Mouse (Mus musculus) urinary bladder, postnatal 10 days (tissue): Measurements from ENCODE around the gene Tbc1d2b.

ENCODE experiments used
- DNase-seq: peaks from one replicate; pipeline ENCODE4 v3.0.0; 2022; ENCODE audit warnings: low spot score

The Tbc1d2b gene

GRCm38 (mm10) chr9:90270193-90270943, at the start of gene Tbc1d2b:
TSS of gene Tbc1d2b (minus strand) at chr9:90270804.
- no peak for DNase-seq

DNA sequence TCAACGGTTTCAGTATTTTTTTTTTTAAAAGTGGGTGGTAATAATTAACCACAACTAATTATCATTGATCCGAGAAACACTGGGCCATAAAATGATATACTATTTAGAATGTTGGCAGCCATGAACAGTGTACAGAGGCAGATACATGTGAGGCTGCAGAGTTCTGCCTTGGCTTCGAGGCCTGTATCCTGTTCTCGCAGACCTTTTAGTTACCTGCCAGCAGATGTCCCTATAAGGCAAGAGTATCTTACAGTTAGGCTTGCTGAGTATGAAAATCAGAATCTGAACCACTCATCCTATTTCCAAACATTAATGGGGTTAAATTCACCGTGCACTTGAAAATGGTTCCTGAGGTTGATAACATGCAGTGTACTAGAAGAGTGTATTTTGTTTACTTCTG, 45.7 kb upstream of the Tbc1d2b start:
- DNase-seq = no peak

GRCm38 (mm10) chr9:90315662-90316061, 45.1 kb upstream of the Tbc1d2b start:
- DNase-seq = no peak

DNA sequence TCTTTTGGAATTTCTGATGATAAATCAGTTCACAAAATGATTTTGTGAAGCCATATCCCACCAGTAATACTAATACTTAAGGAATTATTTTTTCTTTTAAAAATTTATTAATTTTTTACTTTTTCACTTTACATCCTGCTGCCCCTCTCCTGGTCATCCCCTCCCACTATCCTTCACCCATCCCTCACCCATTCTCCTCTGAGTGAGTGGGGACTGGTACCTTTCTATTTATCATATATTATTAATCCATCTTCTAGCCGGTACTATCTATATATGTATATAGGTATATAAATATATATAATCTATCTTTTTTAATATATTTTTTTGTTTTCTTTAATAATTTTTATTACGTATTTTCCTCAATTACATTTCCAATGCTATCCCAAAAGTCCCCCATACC, 33.6 kb upstream of the Tbc1d2b start:
- DNase-seq = no peak

- no peak for DNase-seq
Measured at GRCm38 (mm10) chr9:90303101-90303835, 32.7 kb upstream of the Tbc1d2b start.

GRCm38 (mm10) chr9:90302670-90303069, 32.1 kb upstream of the Tbc1d2b start:
- no peak for DNase-seq

DNA sequence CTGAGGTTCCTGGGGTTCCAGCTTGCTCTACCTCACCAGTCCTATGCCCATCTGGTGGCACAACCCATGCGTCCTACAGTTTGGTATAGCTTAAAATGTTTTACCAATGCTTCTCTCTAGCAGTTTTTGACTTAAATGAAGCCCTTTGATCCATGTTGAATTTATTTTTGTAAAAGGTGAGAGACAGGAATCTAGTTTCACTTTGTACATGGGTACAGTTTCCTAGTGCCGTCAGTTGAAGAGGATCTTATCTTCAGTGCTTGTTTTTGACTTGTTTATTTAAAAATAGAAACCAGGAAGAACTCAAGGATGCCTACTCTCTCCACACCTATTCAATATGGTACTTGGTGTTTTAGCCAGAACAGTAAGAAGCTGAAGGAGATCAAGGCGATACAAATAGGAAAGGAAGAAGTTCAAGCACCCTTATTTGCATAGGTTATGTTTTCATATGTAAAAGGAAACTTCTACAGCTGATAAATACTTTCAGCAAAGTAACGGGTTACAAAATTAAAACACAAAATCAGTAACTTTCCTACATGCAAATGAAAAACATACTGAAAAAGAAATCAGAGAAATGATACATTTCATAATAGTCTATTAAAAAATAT, 30.6 kb upstream of the Tbc1d2b start:
- DNase-seq = no peak

DNA sequence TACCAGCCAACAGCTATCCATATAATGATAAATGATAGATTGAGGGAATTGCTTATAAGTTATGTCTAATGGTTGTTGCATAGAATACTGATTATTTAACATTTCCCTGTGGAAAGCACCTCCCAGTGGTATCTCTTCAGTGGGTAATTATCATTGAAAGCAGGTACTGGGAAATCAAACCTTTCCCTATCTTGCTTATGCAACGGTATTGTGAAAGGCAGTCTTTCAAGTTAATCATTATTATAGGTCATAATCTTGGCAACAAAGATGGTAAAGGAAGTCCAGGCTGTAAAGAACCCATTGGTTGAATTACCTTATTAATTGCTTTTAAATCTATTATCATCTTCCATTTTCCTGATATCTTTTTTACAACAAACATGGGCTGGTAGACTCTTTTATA, 27.0 kb upstream of the Tbc1d2b start:
- no peak for DNase-seq

DNA sequence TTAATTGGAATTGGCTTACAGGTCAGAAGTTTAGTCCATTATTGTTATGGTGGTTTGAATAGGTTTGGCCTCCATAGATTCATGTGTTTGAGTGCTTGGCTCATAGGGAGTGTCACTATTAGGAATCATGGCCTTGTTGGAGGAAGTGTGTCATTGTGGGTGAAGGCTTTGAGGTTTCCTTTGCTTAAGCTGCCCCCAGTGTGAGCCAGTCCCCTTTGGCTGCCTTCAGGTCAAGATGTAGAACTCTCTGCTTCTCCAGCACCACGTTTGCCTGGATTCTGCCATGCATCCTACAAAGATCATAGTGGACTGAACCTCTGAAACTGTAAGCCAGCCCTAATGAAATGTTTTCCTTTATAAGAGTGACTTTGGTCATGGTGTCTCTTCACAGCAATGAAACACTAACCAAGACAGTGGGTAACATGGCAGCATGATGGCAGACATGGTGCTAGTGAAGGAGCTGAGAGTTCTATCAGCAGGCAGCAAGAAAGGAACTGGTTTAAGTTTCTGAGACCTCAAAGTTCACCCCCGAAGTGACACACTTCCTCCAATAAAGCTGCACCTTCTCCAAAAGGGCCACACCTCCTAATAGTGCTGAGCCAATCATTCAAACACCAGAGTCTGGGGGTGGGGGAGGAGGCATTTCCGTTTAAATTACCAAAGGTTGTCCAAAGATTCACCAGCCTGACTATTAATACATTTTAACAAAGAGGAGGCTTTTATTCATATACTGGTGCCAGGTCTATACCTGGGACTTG, 23.2 kb upstream of the Tbc1d2b start:
- DNase-seq = no peak

GRCm38 (mm10) chr9:90278397-90278796, 7.8 kb upstream of the Tbc1d2b start:
- DNase-seq = no peak

GRCm38 (mm10) chr9:90277884-90278283, 7.3 kb upstream of the Tbc1d2b start:
- DNase-seq = no peak

DNA sequence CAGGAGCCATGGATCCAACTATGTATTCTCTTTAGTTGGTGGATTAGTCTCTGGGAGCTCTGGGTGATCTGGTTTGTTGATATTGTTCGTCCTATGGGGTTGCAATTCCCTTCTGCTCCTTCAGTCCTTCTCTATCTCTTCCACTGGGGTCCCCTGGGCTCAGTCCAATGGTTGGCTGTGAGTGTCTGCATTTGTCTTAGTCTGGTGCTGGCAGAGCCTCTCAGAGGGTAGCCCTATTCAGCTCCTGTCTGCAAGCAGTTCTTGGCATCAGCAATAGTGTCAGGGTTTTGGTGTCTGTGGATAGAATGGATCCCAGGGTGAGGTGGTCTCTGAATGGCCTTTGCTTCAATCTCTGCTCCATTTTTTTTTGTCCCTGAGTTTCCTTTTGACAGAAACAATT, 6.2 kb upstream of the Tbc1d2b start:
- no peak for DNase-seq

- no peak for DNase-seq
Measured at GRCm38 (mm10) chr9:90275906-90276305, 5.3 kb upstream of the Tbc1d2b start.

DNA sequence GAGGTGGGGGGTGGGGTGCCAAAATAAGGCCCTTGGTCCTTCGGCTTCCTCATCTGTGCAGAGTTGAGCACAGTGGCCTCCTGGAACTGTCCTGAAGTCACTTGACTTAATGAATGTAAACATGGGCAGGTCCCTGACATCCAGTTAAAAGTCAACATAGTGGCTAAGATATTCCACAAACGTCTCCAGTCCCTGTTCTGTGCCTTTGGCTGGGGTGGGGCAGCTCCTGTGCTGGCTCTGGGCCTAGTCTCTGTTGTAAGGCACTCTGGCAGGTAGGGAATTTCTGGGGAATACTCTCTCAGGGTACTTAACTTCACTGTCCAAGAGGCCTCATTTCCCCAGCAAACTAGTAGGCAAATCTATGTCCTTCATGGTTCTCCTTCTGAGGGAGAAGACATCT, 4.9 kb upstream of the Tbc1d2b start:
- no peak for DNase-seq

DNA sequence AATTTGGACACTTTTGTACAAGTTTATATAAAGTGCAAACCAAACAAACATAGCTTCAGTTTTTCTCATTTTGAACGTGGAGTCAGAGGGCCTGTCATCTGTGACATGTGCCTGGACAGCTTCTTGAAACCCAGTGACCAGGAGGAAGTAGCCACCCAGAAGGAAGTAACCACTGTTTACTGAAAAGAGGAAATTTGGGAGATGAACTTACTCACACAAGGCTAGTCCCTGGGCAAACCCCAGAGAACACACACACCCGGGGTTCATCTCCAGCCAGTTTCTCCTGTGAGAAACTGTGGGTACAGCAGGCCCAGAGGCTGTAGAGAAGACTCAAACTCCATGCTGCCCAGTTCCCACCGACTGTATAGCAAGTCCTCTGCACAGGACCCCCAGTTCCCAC, 3.9 kb upstream of the Tbc1d2b start:
- DNase-seq = no peak

DNA sequence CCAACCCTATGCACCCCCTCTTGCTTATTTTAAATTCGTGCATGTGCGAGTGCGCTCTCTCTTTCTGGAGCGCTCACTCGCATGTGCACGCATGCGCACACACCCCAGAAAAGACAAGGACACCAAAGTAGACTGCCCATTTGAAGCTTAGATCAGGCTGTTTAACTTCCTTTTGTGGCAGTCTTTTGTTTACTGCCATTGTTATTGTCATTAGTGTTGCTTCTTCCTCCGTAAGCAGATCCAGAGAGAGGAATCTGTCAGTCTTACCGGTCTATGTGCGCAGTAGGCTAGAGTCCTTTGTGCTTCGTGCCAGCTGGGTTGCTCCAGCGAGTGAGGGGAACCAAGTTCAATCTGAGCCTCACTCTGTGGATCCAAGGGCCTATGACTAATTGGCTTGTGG, 1.7 kb upstream of the Tbc1d2b start:
- no peak for DNase-seq

DNA sequence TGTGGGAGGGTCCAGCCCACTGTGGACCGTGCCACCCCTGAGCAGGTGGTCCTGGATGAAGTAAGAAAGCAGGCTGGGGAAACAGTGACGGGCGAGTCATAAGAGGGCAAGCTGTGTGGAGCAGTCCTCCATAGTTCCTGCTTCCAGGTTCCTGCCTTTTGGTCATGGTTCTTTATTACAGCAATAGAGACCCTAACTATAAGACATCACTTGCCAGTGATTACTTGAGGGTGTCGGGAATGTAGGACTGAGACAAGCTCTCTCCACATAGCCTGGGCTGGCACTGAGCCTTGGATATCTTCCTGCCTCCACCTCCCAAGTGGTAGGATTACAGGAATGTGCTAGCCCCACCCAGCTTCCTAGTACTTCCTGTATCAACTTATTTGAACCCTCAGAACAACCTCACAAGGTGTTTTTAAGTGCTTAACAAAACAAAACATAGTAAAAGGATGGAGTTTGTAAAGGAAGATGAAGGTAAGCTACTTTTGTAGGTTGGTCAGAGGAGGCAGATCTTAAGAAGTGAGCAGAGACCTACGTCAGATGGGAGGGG, 1.0 kb upstream of the Tbc1d2b start:
- DNase-seq = no peak

- DNase-seq = no peak
Measured at GRCm38 (mm10) chr9:90270944-90271295, 316 bp upstream of the Tbc1d2b start.

DNA sequence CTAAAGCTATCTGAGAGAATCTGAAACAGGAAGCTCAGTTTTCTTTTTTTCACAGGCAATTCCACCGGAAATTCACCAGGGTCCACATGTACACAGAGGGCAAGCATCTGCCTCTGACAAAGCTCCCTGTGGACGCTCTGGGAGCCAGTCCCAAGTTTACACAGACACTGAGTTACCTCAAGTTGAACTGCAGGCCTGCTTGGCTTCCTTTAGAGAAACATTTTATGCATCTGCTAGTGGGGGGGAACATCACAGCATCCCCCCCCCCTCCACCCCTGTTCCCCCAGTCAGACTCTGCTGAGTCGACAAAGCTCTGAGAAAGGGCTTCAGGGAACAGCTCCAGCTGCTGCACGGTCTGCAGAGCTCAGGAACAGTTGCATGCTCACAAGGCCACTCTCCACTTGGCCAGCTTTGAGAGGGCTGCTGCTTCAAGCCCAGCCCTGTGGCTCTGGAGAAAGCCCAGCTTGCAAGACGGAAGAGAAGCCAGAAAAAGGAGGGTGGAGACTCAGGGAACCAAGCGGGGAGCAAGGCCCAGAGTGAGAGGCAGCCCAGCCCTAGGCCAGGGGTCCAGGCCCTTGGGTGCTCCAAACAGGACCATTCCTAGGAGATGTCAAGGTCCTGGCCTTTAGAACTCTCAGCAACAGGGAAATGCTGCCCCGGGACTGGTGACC, 1.5 kb downstream of the Tbc1d2b start:
- DNase-seq = no peak

- no peak for DNase-seq
Measured at GRCm38 (mm10) chr9:90266926-90267325, 3.7 kb downstream of the Tbc1d2b start.

- no peak for DNase-seq
Measured at GRCm38 (mm10) chr9:90266059-90266458, 4.5 kb downstream of the Tbc1d2b start.
